Mouse (Mus musculus) heart, adult 8-10 months (tissue): ENCODE measurements around the gene Nt5m. TPM values are rescaled to one million over a fixed set of nuclear protein-coding genes. Genes with fewer than 3 reads are reported as not detected.
A peak's percentile ranks its signal among the peaks of the same experiment; 100 is the strongest.

Experiments used
- DNase-seq: peaks from one replicate; pipeline ENCODE4 v3.0.0; 2022; ENCODE audit warnings: low spot score
- total RNA-seq, 4 experiments: library from RNA; stranded (reverse); gene quantifications; 2 replicates each; pipeline ENCODE4 v1.2.4; 2022

Nt5m gene
- total RNA-seq, 4 experiments from 2014 or later = 24.3 to 32.0 (median 26.8) TPM

GRCm38 (mm10) chr11:59902045-59902726 lies 62.9 kb downstream of the Nt5m start:
- peak; percentile 81 for DNase-seq

GRCm38 (mm10) chr11:59906521-59907123 lies 67.4 kb downstream of the Nt5m start:
- no peak for DNase-seq

GRCm38 (mm10) chr11:59908446-59908845 lies 69.2 kb downstream of the Nt5m start:
- DNase-seq = no peak

DNA sequence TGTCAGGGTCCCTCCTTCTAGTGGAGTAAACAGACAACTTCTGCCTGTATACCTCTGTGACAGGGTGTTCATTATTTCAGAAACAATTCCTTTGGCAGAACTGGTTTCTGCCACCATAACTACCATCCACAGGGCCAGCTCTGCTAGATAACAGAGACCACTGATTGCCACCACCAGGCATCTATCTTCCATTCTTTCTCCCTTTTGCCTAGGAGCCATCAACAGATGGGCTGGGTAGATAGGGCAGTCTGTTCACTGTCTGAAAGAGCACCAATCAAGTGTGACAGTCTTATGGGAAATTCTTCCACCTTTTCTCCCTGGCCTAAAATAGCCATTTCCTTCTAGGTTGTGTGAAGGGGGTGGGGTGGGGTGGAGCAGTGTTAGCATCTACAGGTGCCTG lies 71.3 kb downstream of the Nt5m start:
- no peak for DNase-seq

DNA sequence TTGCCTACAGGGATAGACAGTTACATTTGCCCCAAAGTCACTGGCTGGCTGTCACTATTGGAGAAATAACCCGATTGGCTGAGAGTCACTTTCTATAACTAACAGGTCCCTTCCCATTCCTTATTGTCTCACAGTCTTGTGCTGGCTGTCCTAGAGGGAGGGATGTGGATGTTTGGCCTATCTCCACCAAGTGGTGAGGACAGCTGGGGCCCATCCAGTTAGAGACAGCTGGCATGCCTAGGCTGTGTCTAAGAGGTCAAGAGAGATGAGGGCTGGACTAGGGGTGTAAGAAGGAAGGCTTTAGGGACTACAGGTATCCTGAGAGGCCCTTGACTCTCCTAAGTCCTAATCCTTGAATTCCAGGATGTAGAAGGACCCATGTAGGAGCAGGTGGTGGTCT lies 72.3 kb downstream of the Nt5m start:
- no peak for DNase-seq

DNA sequence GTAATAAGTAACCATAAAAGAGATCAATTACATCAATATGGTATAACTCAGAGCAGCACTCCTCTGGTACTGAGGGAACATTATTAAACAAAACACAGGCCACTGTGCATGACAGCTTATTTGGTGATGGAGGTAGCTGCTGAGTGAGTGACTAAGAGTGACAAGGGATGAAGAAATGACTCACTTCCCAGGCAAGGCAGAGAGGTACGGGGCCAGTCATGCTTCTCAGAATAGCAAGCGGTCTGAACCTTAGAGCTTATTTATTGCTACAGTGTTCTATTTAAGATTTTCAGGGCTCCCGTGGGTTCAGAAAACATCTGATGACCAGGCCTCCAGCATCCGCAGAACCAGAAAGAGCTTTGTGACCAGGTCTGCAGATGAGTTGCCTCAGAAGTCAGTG lies 74.5 kb downstream of the Nt5m start:
- no peak for DNase-seq

DNA sequence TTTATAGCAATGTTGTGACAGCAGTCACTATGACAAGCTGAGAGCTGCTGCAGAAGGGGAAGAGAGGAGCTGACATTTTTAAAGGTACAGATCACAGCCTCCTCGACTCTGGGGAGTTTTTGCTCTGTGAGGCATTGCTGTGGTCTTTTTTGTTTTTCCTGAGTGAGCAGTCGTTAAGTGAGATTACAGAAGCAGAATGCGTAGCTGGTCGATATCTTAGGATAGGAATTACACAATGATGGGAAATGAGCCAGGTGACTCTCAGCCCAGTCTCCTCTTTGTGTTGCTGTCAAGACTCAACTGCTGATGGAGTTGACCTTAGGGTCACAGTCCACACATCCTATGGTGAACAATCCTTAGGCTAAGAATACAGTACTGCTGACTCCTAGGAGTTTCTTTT lies 78.8 kb downstream of the Nt5m start:
- peak; percentile 56 for DNase-seq

DNA sequence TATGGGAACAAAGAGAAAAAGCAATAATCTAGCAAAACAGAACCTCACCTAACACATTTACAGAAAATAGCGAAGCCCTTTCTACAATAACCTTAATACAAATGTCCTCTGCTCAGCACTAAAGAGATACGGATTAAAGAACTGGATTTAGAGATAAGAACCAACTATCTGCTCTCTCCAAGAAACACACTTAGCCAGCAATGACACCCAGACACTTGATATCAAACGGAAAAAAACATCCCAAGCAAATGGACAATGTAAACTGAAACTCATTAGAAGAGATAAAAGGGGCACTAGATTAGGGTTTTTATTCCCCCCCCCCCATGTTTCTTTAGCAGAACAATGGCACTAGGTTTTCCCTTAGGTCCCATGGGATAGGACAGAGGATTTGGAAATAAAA lies 80.2 kb downstream of the Nt5m start:
- no peak for DNase-seq

DNA sequence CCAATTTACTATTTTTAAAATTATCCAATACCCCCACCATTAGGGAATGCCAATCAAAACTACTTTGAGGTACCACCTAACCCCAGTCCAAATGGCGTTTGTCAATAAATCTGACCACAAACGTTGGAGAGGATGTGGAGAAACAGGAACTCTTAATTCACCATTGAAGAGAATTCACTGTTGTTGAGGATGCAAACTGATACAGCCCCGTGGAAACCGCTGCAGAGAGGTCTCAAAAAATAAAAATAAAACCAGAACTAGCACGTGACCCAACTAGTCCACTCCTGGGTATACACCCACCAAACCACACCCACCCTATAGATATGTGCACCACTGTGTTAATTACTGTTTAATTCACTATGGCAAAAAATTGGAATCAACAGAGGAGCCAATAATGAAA lies 81.1 kb downstream of the Nt5m start:
- no peak for DNase-seq

GRCm38 (mm10) chr11:59921265-59921664 lies 82.0 kb downstream of the Nt5m start:
- DNase-seq = no peak

DNA sequence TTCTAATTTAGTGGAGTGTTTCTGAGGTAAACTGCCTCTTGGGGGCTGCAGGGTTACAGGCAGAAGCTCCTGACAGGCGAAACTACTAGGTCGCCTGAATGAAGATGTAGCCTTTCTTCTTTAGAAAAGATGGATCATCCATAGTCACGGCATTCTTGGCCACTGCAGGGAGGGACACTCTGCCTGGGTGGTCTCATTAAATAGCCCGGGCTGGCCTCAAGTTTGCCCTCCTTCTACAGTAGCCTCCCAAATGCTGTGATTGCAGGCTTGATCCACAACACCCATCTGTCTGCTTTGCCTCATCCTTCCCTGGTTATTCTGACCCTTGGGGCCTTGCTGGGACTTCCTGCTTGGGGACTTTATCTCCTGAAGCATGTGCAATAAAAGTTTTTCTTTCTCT lies 90.8 kb downstream of the Nt5m start:
- no peak for DNase-seq

Other genes with a start within 250 kb of the Nt5m start
- not detected for gene Olfr223, start 246.2 kb upstream of the Nt5m start, total RNA-seq
- gene Mprip, start 178.1 kb upstream of the Nt5m start, total RNA-seq = 100 to 1,000 TPM; 121 to 152 (median 127) TPM
- 1 to 10 TPM in 2 of 4 experiments, under 1 TPM in 2; 0.60 to 1.2 (median 0.89) TPM for gene Pld6, start 51.8 kb upstream of the Nt5m start, total RNA-seq
- gene Flcn, start 29.4 kb upstream of the Nt5m start, total RNA-seq = 10 to 100 TPM; 26.7 to 46.9 (median 42.1) TPM
- 10 to 100 TPM; 71.2 to 74.2 (median 72.7) TPM for gene Cops3, start 391 bp downstream of the Nt5m start, total RNA-seq
- gene Med9, start 108.8 kb downstream of the Nt5m start, total RNA-seq = 10 to 100 TPM; 24.0 to 33.6 (median 30.4) TPM
- gene Rasd1, start 125.5 kb downstream of the Nt5m start, total RNA-seq = 1 to 10 TPM; 3.8 to 8.3 (median 5.3) TPM
- 1 to 10 TPM; 1.6 to 2.6 (median 2.1) TPM for gene Pemt, start 207.0 kb downstream of the Nt5m start, total RNA-seq